Mouse (Mus musculus): ENCODE data around the gene Rrnad1. TPM values are rescaled to one million over a fixed set of nuclear protein-coding genes. Genes with fewer than 3 reads are reported as not detected.
A peak's percentile ranks its signal among the peaks of the same experiment; 100 is the strongest.
"Not testable (repeated sequence)": the region's sequence is repeated elsewhere in the genome, so short reads cannot be mapped to it uniquely, and the experiment has no call there.

The Rrnad1 gene
- polyA plus RNA-seq, 1 experiment from 2014 or later, result 19.9 TPM

- Histone ChIP-seq H3K36me3 (ENCODE audit: insufficient read depth, low read length) (peaks cover 15% of the 10 kb centered on the region), H3K9me3 (ENCODE audit: low read length) (no peaks in the 10 kb centered on the region), H3K9ac (replicated peaks; ENCODE audit: low read length) (peak overlapping the region; percentile 61), H3K4me2 (replicated peaks; ENCODE audit: low read depth, low read length) (peak overlapping the region; percentile 51), H3K27me3 (ENCODE audit: insufficient read depth, low read length) (no peaks in the 10 kb centered on the region), H3K4me1 (ENCODE audit: insufficient read depth, low read length) (peaks cover 41% of the 10 kb centered on the region), H3K27ac (ENCODE audit: low read length) (peak overlapping the region; percentile 97), H3K4me3 (ENCODE audit: low read length) (peak overlapping the region; percentile 48)
- WGBS, result 87% methylated on average over 2 of the region's 2 CpGs
- ATAC-seq (ENCODE audit: low FRiP score, low TSS enrichment), result no peak
Observed at GRCm38 (mm10) chr3:87909381-87909780, 21.1 kb downstream of the Rrnad1 start.

GRCm38 (mm10) chr3:87907906-87908305 is 22.6 kb downstream of the Rrnad1 start:
- H3K27me3 ChIP-seq (ENCODE audit: insufficient read depth, low read length), result no peaks in the 10 kb centered on the region
- H3K4me2 ChIP-seq (replicated peaks; ENCODE audit: low read depth, low read length), result peak overlapping the region; percentile 95
- H3K36me3 ChIP-seq (ENCODE audit: insufficient read depth, low read length), result 0 out of 2 replicates have a peak, but pooled peaks cover under 1% of the 10 kb centered on the region
- peak overlapping the region; percentile 97 for H3K4me3 ChIP-seq (ENCODE audit: low read length)
- H3K27ac ChIP-seq (ENCODE audit: low read length), result peak overlapping the region; percentile 97
- no peaks in the 10 kb centered on the region for H3K9me3 ChIP-seq (ENCODE audit: low read length)
- WGBS, result 0% methylated on average over 1 of the region's 1 CpGs
- no peak for ATAC-seq (ENCODE audit: low FRiP score, low TSS enrichment)
- peak overlapping the region; percentile 99 for H3K9ac ChIP-seq (replicated peaks; ENCODE audit: low read length)
- H3K4me1 ChIP-seq (ENCODE audit: insufficient read depth, low read length), result peaks cover 41% of the 10 kb centered on the region

GRCm38 (mm10) chr3:87906981-87907857 is 23.3 kb downstream of the Rrnad1 start:
- peak overlapping the region; percentile 99 for H3K9ac ChIP-seq (replicated peaks; ENCODE audit: low read length)
- H3K9me3 ChIP-seq (ENCODE audit: low read length), result no peaks in the 10 kb centered on the region
- H3K4me1 ChIP-seq (ENCODE audit: insufficient read depth, low read length), result peaks cover 41% of the 10 kb centered on the region
- ATAC-seq (ENCODE audit: low FRiP score, low TSS enrichment), result no peak
- peak overlapping the region; percentile 95 for H3K4me2 ChIP-seq (replicated peaks; ENCODE audit: low read depth, low read length)
- no peaks in the 10 kb centered on the region for H3K27me3 ChIP-seq (ENCODE audit: insufficient read depth, low read length)
- WGBS, result 0% methylated on average over 23 of the region's 27 CpGs
- H3K36me3 ChIP-seq (ENCODE audit: insufficient read depth, low read length), result no peaks in the 10 kb centered on the region
- H3K27ac ChIP-seq (ENCODE audit: low read length), result peak overlapping the region; percentile 97
- peak overlapping the region; percentile 97 for H3K4me3 ChIP-seq (ENCODE audit: low read length)

GRCm38 (mm10) chr3:87906601-87906980 is 23.9 kb downstream of the Rrnad1 start:
- H3K27me3 ChIP-seq (ENCODE audit: insufficient read depth, low read length), result no peaks in the 10 kb centered on the region
- H3K27ac ChIP-seq (ENCODE audit: low read length), result peak overlapping the region; percentile 97
- H3K4me3 ChIP-seq (ENCODE audit: low read length), result peak overlapping the region; percentile 97
- peak overlapping the region; percentile 95 for H3K4me2 ChIP-seq (replicated peaks; ENCODE audit: low read depth, low read length)
- no peaks in the 10 kb centered on the region for H3K36me3 ChIP-seq (ENCODE audit: insufficient read depth, low read length)
- peak overlapping the region; percentile 99 for H3K9ac ChIP-seq (replicated peaks; ENCODE audit: low read length)
- WGBS, result 0% methylated on average over 38 of the region's 47 CpGs
- peak; percentile 14; the same call in 1 of the 2 replicates for ATAC-seq (ENCODE audit: low FRiP score, low TSS enrichment)
- peaks cover 38% of the 10 kb centered on the region for H3K4me1 ChIP-seq (ENCODE audit: insufficient read depth, low read length)
- no peaks in the 10 kb centered on the region for H3K9me3 ChIP-seq (ENCODE audit: low read length)

DNA sequence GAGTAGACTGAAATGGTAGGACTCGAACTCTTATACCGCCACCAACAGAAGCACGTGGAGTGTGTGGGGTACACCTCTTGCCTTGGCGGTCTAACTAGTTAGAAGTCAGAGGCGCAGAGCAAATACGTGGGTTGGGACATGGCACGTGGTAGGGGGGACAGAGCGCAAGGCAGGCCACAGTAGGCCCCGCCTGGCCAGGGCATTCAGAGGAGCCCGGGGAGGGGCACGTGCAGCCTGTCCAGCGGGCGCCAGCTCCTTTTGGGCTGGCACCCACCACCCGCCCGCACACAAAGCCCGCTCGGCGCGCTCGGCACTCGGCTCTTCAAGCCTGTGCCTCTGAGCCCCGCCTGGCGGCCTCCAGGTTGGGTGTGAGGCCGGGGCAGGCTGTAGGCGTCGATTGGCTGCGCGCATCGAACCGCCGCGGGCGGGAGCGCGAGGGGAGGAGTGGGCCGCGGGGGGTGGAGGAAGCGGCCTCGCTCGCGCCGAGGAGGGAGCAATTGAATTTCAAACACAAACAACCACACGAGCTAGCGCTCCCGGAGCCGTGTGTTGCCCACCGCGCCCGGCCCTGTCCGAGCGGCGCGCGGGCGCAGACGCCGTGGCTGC is 24.5 kb downstream of the Rrnad1 start, which contains the start of gene Hdgf:
TSS of gene Hdgf (plus strand) at position 442 of the 606 bp plus-strand sequence.
- no peaks in the 10 kb centered on the region for H3K9me3 ChIP-seq (ENCODE audit: low read length)
- peaks cover 33% of the 10 kb centered on the region for H3K4me1 ChIP-seq (ENCODE audit: insufficient read depth, low read length)
- H3K36me3 ChIP-seq (ENCODE audit: insufficient read depth, low read length), result no peaks in the 10 kb centered on the region
- ATAC-seq (ENCODE audit: low FRiP score, low TSS enrichment), result peak; percentile 96
- WGBS, result under 1% methylated on average over 45 of the region's 57 CpGs
- no peaks in the 10 kb centered on the region for H3K27me3 ChIP-seq (ENCODE audit: insufficient read depth, low read length)
- H3K4me3 ChIP-seq (ENCODE audit: low read length), result peak within 1 kb of the TSS; percentile 97
- peak within 1 kb of the TSS; percentile 95 for H3K4me2 ChIP-seq (replicated peaks; ENCODE audit: low read depth, low read length)
- peak within 1 kb of the TSS; percentile 97 for H3K27ac ChIP-seq (ENCODE audit: low read length)
- H3K9ac ChIP-seq (replicated peaks; ENCODE audit: low read length), result peak within 1 kb of the TSS; percentile 99

DNA sequence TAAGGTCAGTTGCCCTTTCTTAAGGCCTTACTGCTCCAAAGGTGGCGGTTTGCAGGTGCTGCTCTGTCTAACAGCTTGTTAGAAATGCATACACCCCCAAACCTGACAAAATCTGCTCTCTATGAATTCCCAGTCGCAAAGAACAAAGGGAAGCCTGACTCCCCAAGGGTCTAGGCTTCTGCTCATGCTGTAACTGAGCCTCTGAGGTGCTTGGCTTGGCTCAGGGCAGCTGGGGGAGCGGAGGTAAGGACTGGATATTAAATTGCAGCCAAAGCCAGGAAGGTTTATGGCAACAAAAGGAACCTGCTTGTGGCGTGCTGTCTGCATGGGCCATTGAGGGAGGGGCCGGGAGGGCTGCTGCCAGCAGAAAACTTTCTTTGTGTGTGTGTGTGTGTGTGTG is 26.7 kb downstream of the Rrnad1 start:
- WGBS, result 28% methylated on average over 5 of the region's 5 CpGs

DNA sequence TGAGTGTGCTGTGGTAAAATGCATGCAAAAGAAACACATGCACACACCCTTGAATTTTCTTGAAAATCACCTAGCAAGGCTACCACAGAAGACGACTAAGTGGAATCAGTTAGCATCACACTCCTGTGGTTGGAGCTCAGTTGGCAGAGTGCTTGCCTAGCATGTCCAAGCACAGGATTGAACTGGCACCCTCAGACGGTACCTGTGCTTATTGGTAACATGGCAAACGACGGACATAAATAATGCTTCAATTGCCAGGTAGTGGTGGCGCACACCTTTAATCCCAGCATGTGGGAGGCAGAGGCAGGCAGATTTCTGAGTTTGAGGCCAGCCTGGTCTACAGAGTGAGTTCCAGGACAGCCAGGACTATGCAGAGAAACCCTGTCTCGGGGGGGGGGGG is 28.6 kb downstream of the Rrnad1 start:
- H3K4me3 ChIP-seq (ENCODE audit: low read length); H3K27ac ChIP-seq (ENCODE audit: low read length); H3K27me3 ChIP-seq (ENCODE audit: insufficient read depth, low read length); H3K4me2 ChIP-seq (replicated peaks; ENCODE audit: low read depth, low read length); H3K9me3 ChIP-seq (ENCODE audit: low read length); H3K9ac ChIP-seq (replicated peaks; ENCODE audit: low read length); H3K36me3 ChIP-seq (ENCODE audit: insufficient read depth, low read length); H3K4me1 ChIP-seq (ENCODE audit: insufficient read depth, low read length); ATAC-seq (ENCODE audit: low FRiP score, low TSS enrichment): not testable (repeated sequence)
- 85% methylated on average over 5 of the region's 6 CpGs for WGBS

More for the DNA sequence above, 26.7 kb downstream of the Rrnad1 start:
- H3K4me3 ChIP-seq (ENCODE audit: low read length), result no peak overlapping the region
- H3K4me2 ChIP-seq (replicated peaks; ENCODE audit: low read depth, low read length), result no peak overlapping the region
- no peak overlapping the region for H3K27ac ChIP-seq (ENCODE audit: low read length)
- no peak overlapping the region for H3K9ac ChIP-seq (replicated peaks; ENCODE audit: low read length)
- no peaks in the 10 kb centered on the region for H3K27me3 ChIP-seq (ENCODE audit: insufficient read depth, low read length)
- no peak for ATAC-seq (ENCODE audit: low FRiP score, low TSS enrichment)
- H3K9me3 ChIP-seq (ENCODE audit: low read length), result no peaks in the 10 kb centered on the region
- H3K36me3 ChIP-seq (ENCODE audit: insufficient read depth, low read length), result no peaks in the 10 kb centered on the region
- H3K4me1 ChIP-seq (ENCODE audit: insufficient read depth, low read length), result peaks cover 14% of the 10 kb centered on the region

GRCm38 (mm10) chr3:87901036-87901624 is 29.4 kb downstream of the Rrnad1 start:
- H3K4me1 ChIP-seq (ENCODE audit: insufficient read depth, low read length), result no peaks in the 10 kb centered on the region
- 34% methylated on average over 1 of the region's 1 CpGs for WGBS
- no peaks in the 10 kb centered on the region for H3K36me3 ChIP-seq (ENCODE audit: insufficient read depth, low read length)
- no peak overlapping the region for H3K9ac ChIP-seq (replicated peaks; ENCODE audit: low read length)
- no peaks in the 10 kb centered on the region for H3K9me3 ChIP-seq (ENCODE audit: low read length)
- H3K4me2 ChIP-seq (replicated peaks; ENCODE audit: low read depth, low read length), result no peak overlapping the region
- no peak for ATAC-seq (ENCODE audit: low FRiP score, low TSS enrichment)
- H3K4me3 ChIP-seq (ENCODE audit: low read length), result no peak overlapping the region
- H3K27me3 ChIP-seq (ENCODE audit: insufficient read depth, low read length), result no peaks in the 10 kb centered on the region
- no peak overlapping the region for H3K27ac ChIP-seq (ENCODE audit: low read length)

DNA sequence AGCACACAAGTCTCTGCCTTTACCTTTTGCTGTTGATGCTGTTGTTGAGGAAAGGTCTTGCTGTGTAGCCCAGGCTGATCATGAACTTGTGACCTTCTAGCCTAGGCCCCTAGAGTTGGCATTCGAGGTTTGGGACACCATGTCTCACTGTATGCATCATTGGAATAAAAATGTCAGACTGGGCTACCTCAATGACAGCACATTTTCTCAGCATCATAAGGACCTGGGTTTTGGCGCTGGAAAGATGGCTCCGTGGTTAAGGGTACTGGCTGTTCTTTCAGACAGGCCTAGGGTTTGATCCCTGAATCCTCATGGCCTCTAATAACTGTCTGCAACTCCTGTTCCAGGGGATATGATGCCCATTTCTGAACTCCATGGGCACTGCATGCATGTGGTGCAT is 30.7 kb downstream of the Rrnad1 start:
- 81% methylated on average over 3 of the region's 3 CpGs for WGBS
- no peak for ATAC-seq (ENCODE audit: low FRiP score, low TSS enrichment)
- Histone ChIP-seq H3K27ac (ENCODE audit: low read length) (no peak overlapping the region), H3K9ac (replicated peaks; ENCODE audit: low read length) (no peak overlapping the region), H3K9me3 (ENCODE audit: low read length) (no peaks in the 10 kb centered on the region), H3K4me3 (ENCODE audit: low read length) (no peak overlapping the region), H3K36me3 (ENCODE audit: insufficient read depth, low read length) (no peaks in the 10 kb centered on the region), H3K27me3 (ENCODE audit: insufficient read depth, low read length) (no peaks in the 10 kb centered on the region), H3K4me1 (ENCODE audit: insufficient read depth, low read length) (no peaks in the 10 kb centered on the region), H3K4me2 (replicated peaks; ENCODE audit: low read depth, low read length) (no peak overlapping the region)
